Mouse (Mus musculus): Measurements from ENCODE around the gene Lrrc19.
"Not testable (repeated sequence)": the region's sequence is repeated elsewhere in the genome, so short reads cannot be mapped to it uniquely, and the experiment has no call there.

Gene Lrrc19

DNA sequence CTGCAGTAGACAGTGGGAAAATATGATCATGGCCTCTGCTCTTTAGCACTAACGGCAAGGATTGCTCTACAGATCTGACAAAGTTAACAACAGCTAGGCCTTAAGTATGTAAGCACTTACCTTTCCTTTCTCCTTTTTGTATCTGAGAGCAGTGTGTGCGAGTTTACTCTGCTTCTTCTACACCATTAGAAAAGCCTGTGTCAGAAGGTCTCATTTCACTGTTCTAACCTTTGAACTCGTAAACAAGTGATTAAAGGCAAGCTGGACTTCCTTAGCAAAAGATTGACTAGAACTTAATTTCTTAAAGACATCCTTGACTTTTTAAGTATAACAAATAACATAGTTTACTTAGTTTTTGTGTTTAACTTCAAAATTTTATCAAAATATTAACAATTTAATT lies at the start of gene Lrrc19:
Gene Lrrc19 (minus strand): TSS at position 225 of the 400 bp plus-strand sequence.
- DNase-seq (ENCODE audit: low spot score in 2 of 2) = no peak

DNA sequence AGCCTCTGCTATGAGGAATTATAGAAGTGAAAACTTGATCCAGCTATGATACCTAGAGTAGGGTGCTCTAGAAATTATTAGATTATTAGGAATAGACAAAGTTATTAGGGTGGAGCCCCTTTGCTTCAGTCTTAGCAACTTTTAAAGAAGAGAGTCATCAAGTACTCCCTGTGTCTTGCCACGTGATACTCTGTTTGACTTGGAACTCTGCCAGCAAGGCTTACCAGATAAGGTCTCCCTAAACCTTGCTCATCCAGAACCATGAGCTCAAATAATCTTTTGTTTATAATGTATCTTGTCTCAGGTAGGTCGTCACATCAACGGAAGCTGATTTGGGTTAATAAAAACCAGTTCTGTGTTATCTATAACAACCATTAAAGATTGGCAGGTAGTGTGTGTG lies 46.4 kb upstream of the Lrrc19 start:
- no peak for DNase-seq (ENCODE audit: low spot score in 2 of 2)

DNA sequence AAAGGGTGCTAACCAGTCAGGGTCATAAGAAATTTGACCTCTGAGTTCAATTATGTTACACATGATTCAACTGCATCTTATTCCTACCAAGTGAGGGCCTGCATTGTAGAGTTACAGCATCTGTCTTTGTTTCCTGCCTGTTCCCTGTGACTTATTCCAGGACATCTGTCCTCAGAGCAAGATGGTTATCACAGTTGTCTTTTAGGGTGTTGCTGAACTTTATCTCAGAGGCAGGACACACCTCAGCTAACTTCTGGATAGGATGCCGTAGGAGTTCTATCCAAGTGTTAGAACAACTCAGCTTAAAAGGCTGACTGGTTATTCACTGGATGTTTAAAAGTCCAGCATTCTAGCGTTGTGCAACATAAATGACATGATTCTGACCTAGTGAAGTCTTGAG lies 42.2 kb upstream of the Lrrc19 start:
- DNase-seq (ENCODE audit: low spot score in 2 of 2) = no peak

DNA sequence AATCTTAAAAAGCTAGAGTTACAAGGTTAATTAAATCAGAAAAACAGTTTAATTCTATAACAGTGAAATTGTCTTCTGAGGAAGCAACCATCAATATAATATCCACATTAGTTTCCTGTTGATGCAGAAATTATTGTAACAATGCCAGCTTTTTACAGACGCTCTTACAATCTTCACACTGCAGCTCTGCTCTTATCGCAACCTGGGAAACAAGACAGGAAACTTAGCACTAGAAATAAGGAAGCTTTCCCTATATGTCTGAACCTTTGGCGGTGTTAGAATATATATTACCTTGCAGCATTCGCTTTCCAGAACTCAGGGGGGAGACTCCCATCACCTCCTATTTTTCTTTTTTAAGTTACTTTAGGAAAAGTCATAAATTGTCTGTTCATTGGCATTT lies 41.1 kb upstream of the Lrrc19 start:
- no peak for DNase-seq (ENCODE audit: low spot score in 2 of 2)

DNA sequence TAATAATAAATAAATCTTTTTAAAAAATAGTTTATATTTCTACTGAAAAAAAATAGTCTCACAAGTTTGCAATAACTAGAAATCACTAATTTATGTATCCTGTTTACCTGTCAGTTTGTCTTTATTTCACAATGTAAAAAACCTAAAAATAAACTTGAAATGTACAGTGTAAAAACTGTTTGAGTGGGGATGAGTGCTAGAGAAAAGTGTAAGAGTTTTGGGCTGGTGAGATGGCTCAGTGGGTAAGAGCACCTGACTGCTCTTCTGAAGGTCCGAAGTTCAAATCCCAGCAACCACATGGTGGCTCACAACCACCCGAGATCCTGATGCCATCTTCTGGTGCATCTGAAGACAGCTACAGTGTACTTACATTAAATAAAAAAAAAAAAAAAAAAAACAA lies 39.9 kb upstream of the Lrrc19 start:
- DNase-seq (ENCODE audit: low spot score in 2 of 2) = not testable (repeated sequence)

DNA sequence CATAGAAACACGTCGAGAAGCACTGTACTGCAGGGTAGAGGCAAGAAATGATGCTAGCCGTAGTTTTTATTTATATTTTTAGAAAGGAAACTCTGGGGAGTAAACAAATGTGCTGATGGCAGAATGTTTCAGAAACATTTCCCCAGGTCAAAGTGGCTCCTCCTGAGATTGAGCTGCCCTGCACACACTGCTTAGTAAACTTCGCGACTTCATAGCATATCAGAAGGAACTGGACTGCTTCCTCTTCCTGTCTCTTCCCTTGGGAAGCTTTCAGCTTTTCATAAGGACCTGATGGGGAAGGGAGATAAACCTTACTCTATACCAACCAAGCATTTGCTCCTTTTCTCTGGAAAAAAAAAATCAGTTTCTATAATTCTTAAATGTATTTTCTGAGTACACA lies 33.4 kb upstream of the Lrrc19 start:
- no peak for DNase-seq (ENCODE audit: low spot score in 2 of 2)

DNA sequence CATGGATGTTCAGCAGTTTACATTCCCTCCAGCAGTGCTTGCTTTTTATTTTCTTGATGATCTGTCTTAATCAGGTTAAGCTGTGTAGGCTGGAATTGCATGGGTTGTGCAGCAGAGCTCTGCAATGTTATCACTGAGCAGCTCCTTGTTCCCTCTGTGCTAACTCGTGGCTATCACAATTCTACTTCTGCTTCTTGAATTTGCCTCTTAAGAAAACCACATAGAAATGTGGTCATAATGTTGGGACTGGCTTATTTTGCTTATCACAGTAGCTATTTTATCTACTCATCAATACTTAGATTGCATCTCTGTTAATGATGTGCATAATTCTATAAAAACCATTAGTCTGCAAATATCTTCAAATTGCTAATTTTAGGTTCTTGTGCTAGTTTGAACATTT lies 32.1 kb upstream of the Lrrc19 start:
- DNase-seq (ENCODE audit: low spot score in 2 of 2) = no peak

DNA sequence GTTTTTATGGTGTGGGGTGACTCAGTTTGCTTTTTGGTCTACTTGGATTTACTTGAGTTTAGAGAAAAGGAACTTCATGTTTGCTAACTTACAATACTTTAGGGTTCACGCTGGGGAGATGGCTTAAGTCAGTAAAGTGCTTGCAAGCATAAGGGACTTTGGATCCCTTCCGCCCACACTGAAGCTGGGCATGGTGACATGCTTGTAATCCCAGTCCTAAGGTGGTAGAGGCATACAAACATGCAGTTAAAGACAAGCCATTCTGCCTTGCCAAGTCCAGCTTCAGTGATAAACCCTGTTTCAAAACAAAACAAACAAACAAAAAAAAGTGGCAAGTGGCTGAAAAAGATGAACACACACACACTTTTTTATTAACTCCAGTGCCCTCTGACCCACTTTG lies 31.2 kb upstream of the Lrrc19 start:
- DNase-seq (ENCODE audit: low spot score in 2 of 2) = no peak

DNA sequence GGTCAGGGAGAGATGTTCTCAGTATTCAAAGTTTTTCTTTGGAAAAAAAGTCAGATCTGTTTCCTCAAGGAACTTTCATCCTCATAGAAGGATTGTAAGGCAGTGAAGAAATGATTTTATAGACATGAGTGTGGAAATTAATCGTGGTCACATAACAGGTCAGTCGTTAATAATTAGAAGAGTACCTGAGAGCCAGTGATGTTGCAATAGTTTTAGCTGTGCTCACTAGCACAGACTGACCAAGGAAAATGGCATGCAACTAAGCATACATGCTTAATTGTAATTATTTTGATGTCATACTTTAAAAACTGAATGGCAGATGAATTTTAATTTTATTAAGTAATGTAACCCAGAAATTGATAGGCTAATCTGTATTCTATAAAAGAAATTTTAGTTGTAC lies 30.7 kb upstream of the Lrrc19 start:
- DNase-seq (ENCODE audit: low spot score in 2 of 2) = no peak

DNA sequence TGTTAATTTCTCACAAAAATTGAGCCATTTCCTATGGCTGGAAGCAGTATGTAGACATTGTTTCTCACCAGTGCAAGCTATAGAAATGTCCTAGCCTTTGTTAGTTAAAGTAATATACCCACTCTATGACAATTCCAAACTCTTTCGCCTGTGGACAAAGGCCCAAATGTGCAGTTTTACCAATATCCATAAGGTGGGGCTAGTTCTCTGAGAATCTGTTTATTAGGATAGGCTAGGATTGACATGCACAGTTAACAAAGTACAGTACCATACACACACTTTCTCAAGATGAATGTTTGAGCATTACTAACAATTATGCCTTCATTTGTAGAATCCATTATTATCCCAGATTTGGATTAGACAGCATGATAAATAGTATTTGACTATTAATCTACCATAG lies 19.8 kb upstream of the Lrrc19 start:
- DNase-seq (ENCODE audit: low spot score in 2 of 2) = no peak

DNA sequence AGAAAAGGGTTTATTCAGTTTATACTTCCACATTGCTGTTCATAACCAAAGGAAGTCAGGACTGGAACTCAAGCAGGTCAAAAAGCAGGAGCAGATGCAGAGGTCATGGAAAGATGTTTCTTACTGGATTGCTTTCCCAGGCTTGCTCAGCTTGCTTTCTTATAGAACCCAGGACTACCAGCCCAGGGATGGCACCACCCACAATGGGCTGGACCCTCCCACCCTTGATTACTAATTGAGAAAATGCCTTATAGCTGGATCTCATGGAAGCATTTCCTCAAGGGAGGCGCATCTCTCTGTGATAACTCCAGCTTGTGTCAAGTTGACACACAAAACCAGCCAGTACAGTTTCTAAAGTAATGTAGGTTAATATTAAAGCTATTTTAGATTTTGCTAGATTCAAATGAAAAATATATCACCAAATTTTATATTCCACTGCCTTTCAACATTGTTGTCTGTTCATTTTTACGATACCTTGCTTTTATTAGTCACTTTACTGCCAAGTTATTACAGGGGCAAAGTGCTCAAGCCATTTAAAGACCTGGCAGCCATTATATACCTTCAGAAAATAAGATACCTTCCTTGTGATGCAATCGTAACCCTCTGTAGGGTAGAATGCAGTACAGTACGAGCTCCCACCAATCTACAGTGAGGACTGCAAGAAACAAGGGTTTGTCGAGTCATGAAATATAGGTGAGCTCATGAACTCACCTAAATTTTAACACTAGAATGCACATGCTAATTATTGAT lies 657 bp upstream of the Lrrc19 start:
- not testable (repeated sequence) for DNase-seq (ENCODE audit: low spot score in 2 of 2)

DNA sequence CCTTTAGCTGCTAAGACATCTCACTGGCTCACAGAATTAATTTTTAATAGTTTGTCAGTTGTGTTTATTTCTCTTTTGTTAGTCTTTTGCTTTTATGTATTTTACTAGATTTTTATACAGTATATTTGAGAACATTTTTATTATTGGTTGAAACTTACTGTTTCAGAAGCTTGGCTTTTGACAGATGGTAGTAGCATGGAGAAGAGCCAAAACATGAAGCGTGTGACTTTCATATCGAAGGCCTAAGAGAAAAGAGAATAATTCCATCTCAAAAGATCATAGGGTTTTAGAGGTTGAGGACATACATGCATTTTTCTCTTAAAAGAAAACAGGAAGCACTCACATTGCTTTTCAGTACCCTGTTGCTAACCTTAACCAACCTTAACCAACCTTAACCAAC lies 6.8 kb downstream of the Lrrc19 start:
- DNase-seq (ENCODE audit: low spot score in 2 of 2) = no peak

DNA sequence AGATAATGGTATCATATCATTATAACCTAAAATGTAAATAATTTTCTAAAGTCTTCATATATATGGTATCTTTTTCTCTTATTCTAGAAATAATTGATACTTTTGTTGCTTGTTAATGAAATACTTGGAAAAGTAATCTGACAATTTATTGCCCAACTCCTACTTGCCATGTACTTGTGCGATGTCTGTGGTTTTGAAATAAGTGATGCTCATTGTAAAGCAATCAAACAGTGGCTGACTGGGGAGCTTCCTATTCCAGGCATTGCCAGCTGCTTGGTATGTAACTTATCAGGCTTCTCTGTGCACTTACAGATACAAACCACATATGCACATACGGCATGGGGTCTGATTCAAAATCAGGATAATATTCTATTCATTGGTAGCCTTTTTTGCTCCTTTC lies 29.9 kb downstream of the Lrrc19 start:
- DNase-seq (ENCODE audit: low spot score in 2 of 2) = no peak

DNA sequence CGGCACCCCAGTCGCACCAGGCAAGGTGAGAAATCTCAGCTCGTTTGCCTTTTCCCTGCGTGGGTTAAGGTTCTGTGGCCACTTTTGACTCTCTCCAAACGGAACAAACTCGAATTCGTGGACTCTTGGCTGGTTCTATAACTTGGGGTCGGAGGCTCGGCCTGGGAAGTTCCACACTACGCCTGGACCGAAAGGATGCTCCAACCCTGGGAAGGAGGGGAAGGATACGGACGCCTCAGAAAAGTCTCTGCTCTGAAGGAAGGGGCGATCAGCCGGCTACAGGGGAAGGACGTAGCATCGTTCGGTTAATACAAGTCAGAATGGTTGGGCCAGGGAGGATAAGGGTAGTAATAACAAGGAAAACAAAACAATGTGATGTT lies 35.3 kb downstream of the Lrrc19 start:
- DNase-seq (ENCODE audit: low spot score in 2 of 2) = no peak

DNA sequence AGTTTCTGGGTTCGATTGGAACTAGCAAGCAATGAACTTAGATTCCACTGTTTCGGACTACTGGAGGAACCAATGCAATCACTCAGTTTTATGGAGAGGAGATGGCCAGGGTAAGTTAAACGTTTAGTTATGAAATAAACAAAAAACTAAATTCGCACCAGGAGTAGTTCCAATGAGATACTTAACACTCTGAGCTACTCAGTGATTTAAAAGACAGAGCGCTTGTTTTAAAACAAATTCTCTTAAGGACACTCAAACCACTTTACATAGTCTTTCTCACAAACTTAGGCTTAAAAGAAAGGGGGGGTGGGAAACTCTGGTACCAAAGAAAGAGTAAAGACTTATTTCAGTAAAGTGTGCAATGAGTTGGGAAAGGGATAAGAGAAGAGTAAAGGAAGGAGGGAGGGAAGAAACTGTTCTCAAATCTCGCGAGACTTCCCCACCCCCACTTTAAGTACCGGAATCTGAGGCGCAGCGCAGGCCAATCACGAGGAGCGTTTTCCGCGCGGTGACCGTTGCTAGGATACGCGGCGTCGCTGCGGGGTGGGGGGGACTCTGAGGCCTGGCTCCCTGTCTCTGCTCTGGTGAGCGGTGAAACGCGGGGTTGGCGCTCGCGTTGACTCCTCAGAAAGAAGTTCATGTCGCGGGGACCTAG lies 35.8 kb downstream of the Lrrc19 start, which contains the start of gene Ift74:
Gene Ift74 (plus strand): TSS at position 520 of the 655 bp plus-strand sequence.
- peak; percentile 91 to 93 for DNase-seq (ENCODE audit: low spot score in 2 of 2)

DNA sequence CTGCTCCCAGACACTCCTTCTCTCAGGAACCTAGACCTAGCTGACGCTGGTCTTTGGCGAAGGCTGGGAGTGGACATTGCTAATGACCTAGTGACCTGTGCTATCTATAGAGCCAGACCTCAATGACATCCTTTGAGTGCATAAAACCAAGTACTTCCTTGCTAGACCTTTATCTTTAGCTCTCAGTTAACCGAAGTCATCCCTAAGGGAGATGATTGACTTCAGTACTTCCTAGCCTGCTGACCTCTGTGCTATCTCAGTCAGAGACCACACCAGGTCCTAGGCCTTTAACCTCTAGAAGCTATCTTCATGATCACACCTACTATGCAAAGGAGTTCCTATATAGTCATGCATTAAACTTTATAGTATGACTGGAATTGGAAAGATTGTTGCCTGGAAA lies 39.6 kb downstream of the Lrrc19 start:
- no peak for DNase-seq (ENCODE audit: low spot score in 2 of 2)

DNA sequence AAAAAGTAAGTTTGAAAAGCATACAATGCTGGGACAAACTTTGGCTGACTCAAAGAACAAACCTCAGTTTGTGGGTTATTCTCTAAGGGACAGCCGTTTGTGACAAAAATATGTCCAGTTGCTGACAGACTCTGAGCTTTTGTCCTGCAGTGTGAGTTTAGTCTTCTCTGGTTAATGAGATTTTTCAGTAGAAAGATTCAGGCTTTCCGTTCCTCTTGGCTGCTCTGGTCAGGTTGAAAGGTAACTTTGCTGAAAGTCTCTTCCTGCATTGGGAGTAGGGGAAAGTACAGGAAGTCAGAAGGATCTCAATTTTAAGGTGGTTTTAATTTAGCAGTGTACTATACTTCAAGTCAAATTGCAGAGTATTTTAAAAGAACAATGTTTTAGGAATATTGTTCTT lies 44.4 kb downstream of the Lrrc19 start:
- DNase-seq (ENCODE audit: low spot score in 2 of 2) = no peak

DNA sequence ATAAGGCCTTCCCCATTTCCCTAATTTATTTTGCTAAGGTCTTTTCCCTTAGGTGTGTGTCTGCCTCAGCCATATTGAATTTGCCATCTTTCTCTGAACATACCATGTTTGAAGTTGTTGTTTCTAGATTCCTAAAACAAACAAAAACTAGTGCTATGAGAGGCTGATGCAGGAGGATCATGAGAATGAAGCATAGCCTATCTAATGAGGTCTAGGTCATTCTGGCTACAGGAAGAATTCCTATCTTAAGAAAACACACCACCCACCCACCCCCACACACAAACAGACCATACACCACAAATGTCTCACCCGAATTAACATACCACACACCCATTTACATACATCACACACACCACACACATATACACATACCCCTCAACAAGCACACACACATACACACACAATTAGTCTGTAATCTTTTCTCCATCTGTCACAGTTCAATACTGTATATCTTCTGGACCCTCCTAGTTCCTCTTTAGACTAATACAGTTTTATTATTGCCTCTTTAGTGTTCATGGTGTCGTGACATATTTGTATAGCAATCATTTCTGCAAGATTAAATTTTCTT lies 45.4 kb downstream of the Lrrc19 start:
- no peak for DNase-seq (ENCODE audit: low spot score in 2 of 2)

DNA sequence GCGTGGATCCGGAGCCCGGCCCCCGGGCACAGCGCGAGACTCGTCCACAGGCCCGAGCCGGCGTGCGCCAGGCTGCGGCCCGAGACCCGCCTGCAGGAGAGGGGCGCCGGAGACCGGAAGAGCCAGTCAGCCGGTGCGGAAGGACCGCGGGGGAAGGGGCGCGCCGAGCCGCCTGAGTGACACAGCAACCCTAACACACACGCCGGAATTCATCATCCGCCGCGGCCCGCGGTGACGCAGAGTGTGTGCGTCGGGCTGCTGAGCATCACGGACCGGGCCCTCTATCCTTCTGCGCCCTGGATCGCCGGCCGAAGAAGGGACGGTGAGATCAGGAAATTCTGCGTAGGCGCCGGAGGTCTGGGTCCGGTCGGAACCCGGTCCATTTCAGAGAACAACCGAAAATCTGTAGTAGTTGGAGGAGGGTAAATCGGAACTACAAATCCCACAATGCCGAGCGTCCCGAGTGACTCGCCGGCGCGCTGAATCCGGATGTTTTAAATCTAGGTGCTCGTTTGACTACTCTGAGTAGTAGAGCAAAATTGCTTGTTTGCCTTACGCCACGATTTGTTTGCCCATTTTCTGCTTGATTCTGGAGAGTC lies 46.8 kb downstream of the Lrrc19 start, which contains the start of gene Plaa:
Gene Plaa (minus strand): TSS at position 214 of the 599 bp plus-strand sequence.
- DNase-seq (ENCODE audit: low spot score in 2 of 2) = peak; percentile 90 to 92

DNA sequence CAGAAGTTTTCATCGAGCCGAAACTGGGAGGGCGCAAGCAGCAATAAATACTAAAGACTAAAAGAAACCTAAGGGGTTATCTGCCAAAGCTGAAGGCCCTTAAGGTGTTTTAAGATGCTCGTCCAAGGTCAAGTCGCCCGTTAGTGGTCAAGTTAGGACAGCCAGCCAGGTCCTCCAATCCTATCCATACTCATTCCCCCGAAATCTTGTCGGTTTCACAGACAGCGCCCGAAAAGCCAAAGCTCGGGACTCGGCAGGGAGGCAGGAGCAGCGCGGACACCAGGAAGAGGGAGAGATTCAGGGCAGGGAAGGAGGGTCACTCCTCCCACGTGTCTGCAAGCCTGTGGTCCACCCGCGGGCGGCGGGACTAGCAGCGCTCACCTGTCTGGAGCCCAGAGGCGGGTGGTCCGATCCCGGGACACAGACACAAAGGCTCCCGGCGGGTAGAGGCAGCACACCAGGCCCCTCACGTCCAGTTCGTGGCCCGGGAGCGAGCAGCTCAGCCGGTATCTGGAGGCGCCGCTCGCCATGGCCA lies 47.4 kb downstream of the Lrrc19 start:
- DNase-seq (ENCODE audit: low spot score in 2 of 2) = no peak

DNA sequence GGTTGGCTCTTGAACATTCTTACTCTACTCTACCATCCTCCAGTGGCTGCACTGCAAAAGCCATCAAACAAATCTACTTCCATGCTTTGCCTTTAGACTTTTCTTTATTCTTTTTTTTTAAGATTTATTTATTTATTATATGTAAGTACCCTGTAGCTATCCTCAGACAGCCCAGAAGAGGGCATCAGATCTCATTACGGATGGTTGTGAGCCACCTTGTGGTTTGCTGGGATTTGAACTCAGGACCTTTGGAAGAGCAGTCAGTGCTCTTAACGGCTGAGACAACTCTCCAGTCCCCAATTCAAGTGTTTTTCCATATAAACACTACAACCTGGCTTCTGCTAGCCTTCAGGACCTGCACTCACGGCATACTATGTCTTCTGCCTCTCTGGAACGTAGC lies 48.5 kb downstream of the Lrrc19 start:
- no peak for DNase-seq (ENCODE audit: low spot score in 2 of 2)

DNA sequence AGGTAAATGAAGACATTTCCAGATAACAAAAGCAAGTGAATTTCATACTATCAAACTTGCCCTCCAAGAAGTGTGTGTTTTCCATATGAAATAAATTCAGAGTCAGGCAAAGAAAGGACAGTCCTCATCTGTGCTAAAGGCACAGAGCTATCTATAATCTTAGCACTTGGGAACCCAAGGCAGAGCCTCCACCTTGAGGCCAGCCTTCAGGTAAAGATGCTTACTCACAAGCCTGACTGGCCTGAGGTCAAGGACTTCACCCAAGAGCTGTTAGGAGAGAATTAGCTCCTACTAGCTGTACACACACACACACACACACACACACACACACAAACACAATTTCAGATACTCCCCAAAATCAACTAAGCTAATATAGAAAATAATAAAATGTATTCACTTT lies 57.2 kb downstream of the Lrrc19 start:
- DNase-seq (ENCODE audit: low spot score in 2 of 2) = no peak

Data from right cerebral cortex, postnatal 36 days (tissue).